Mouse (Mus musculus) limb, embryonic 11.5 days (tissue): ENCODE measurements at regions not wholly inside any gene's neighbourhood (a gene's known extent, or its start where the extent isn't known, plus 50 kb on each side); places are given as distances from the start of the nearest gene placed in this dataset.

Source experiments
- ATAC-seq: fragments of 200-750 bp; cut with Nextera tagmentation; 2 replicates; pipeline ENCODE4 v1.8.0; 2017; ENCODE audit warnings: low read depth; ENCODE audit not compliant: insufficient number of reproducible peaks, low FRiP score, low TSS enrichment
- DNase-seq: peaks from one replicate; pipeline ENCODE4 v3.0.0-alpha.2; 2015; ENCODE audit warnings: low spot score
- H3K27ac ChIP-seq: fragments of 300-500 bp; sonication (generic); replicated peaks from 2 replicates; pipeline ENCODE4 v1.5.1; 2014; ENCODE audit warnings: low read depth, mild to moderate bottlenecking, low read length
- H3K27me3 ChIP-seq: fragments of 300-500 bp; sonication (generic); 2 replicates; pipeline ENCODE4 v1.6.1; 2014; ENCODE audit warnings: mild to moderate bottlenecking, low read length, mixed read lengths; ENCODE audit not compliant: control insufficient read depth, insufficient read depth
- H3K36me3 ChIP-seq: fragments of 300-500 bp; sonication (generic); 2 replicates; pipeline ENCODE4 v1.6.1; 2014; ENCODE audit warnings: mild to moderate bottlenecking, low read length, moderate library complexity, mixed read lengths; ENCODE audit not compliant: control insufficient read depth, insufficient read depth
- H3K4me1 ChIP-seq: fragments of 300-500 bp; sonication (generic); 2 replicates; pipeline ENCODE4 v1.6.1; 2014; ENCODE audit warnings: low read length, mixed read lengths; ENCODE audit not compliant: control insufficient read depth, insufficient read depth
- H3K4me2 ChIP-seq: fragments of 300-500 bp; sonication (generic); 2 replicates; pipeline ENCODE4 v1.6.1; 2014; ENCODE audit warnings: low read depth, mild to moderate bottlenecking, moderate library complexity; ENCODE audit not compliant: severe bottlenecking
- H3K4me3 ChIP-seq: fragments of 300-500 bp; sonication (generic); 2 replicates; pipeline ENCODE4 v1.5.1; 2014; ENCODE audit warnings: low read depth, low read length
- H3K9ac ChIP-seq: fragments of 300-500 bp; sonication (generic); 2 replicates; pipeline ENCODE4 v1.6.1; 2014; ENCODE audit warnings: mild to moderate bottlenecking, low read length
- H3K9me3 ChIP-seq: fragments of 300-500 bp; sonication (generic); 2 replicates; pipeline ENCODE4 v1.6.1; 2016; ENCODE audit warnings: low read length; ENCODE audit not compliant: control insufficient read depth
- WGBS: fragments of 180-500 bp; shearing (Covaris S2); extraction: QIAGEN DNeasy Blood & Tissue Kit; methylation state at CpG from one replicate; pipeline ENCODE4 v1.1.7; 2014; 5-methylcytosine and 5-hydroxymethylcytosine counted together

- peak overlapping the region; percentile 82 for H3K27ac ChIP-seq
- peak overlapping the region; percentile 96 for H3K9ac ChIP-seq
- peak overlapping the region; percentile 98 for H3K4me2 ChIP-seq
- peak overlapping the region; percentile 47 for H3K4me3 ChIP-seq
- peak; percentile 23; the same call in 1 of the 2 replicates for ATAC-seq
- H3K36me3 ChIP-seq: no peaks in the 10 kb centered on the region
- WGBS: 4% methylated on average over 31 of the region's 31 CpGs
- H3K9me3 ChIP-seq: no peaks in the 10 kb centered on the region
- H3K27me3 ChIP-seq: no peaks in the 10 kb centered on the region
- DNase-seq: peak; percentile 70
- H3K4me1 ChIP-seq: peaks cover 12% of the 10 kb centered on the region
These were observed 234.4 kb downstream of the Opa1 start for GRCm38 (mm10) chr16:29813411-29814038.

DNA sequence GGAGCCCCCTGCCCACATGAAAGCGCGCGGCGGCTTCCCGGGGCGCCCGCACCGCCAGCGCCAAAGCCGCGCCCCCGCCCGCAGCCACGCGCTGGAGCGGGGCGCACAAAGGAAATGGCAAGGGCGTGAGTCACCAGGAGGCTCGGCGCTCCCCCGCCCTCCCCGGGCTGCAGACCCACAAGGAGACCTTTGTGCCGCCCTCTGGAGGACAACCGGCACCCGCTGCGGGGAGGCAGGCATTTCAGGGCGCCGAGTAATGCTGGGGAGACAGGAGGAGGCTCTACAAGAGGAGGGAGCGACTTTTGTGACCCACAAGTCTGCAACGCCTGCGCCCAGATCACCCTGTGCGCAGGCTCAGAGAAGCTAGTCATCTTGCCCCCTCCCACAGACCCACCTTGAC is 234.9 kb downstream of the Opa1 start:
- 1% methylated on average over 32 of the region's 32 CpGs for WGBS
- Histone ChIP-seq H3K9ac (peak overlapping the region; percentile 96), H3K27ac (peak overlapping the region; percentile 82), H3K4me1 (peaks cover 12% of the 10 kb centered on the region), H3K9me3 (no peaks in the 10 kb centered on the region), H3K4me3 (peak overlapping the region; percentile 47), H3K36me3 (no peaks in the 10 kb centered on the region), H3K27me3 (no peaks in the 10 kb centered on the region), H3K4me2 (peak overlapping the region; percentile 98)
- ATAC-seq (peak; percentile 80), DNase-seq (peak; percentile 85)

- DNase-seq (no peak), ATAC-seq (no peak)
- Histone ChIP-seq H3K9me3 (no peaks in the 10 kb centered on the region), H3K27me3 (no peaks in the 10 kb centered on the region), H3K27ac (peak overlapping the region; percentile 82; the same call in 1 of the 2 replicates), H3K4me3 (no peak overlapping the region), H3K4me1 (peaks cover 12% of the 10 kb centered on the region), H3K9ac (no peak overlapping the region), H3K36me3 (no peaks in the 10 kb centered on the region), H3K4me2 (peak overlapping the region; percentile 98)
- WGBS: 73% methylated on average over 2 of the region's 2 CpGs
These were observed 235.5 kb downstream of the Opa1 start for GRCm38 (mm10) chr16:29814655-29815054.

- Histone ChIP-seq H3K9me3 (no peaks in the 10 kb centered on the region), H3K27ac (no peak overlapping the region), H3K36me3 (no peaks in the 10 kb centered on the region), H3K4me2 (no peak overlapping the region), H3K4me1 (peaks cover 12% of the 10 kb centered on the region), H3K27me3 (no peaks in the 10 kb centered on the region), H3K4me3 (no peak overlapping the region), H3K9ac (no peak overlapping the region)
- WGBS: 76% methylated on average over 2 of the region's 2 CpGs
- ATAC-seq (no peak), DNase-seq (no peak)
These were observed 236.1 kb downstream of the Opa1 start for GRCm38 (mm10) chr16:29815200-29815599.

DNA sequence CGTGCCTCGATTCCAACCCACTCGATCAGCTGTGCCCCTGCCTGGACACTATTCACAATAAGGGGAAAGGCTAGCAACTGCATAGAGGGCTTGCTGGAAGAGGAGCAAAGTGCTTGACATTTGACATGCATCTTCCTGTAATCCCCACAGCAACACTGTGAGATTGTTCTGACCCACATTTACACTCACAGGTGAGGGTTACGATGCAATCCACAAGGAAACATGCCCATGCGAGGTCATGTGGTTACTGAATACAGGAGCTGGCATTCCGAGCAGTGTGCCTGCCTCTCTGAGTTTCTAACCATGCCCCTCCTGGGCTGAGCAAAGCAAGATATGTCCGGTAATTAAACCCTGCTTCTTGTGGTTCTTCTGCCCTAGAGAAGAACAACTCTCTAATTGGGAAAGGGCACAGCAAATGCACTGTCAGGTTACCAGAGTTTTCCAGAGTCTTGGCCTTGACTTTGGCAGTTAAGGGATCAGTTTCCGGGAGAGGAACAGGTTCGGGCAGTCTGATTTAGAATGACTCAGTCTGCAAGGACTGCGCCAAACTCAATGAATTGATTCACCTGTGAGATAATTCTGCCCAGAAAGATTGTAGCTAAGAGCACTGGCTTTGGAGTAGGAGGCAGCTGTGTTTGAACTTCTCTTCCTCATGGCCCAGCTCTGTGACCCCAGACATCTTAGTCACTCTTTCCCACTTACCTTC is 236.7 kb downstream of the Opa1 start:
- no peak overlapping the region for H3K4me3 ChIP-seq
- peaks cover 16% of the 10 kb centered on the region for H3K4me1 ChIP-seq
- no peaks in the 10 kb centered on the region for H3K27me3 ChIP-seq

DNA sequence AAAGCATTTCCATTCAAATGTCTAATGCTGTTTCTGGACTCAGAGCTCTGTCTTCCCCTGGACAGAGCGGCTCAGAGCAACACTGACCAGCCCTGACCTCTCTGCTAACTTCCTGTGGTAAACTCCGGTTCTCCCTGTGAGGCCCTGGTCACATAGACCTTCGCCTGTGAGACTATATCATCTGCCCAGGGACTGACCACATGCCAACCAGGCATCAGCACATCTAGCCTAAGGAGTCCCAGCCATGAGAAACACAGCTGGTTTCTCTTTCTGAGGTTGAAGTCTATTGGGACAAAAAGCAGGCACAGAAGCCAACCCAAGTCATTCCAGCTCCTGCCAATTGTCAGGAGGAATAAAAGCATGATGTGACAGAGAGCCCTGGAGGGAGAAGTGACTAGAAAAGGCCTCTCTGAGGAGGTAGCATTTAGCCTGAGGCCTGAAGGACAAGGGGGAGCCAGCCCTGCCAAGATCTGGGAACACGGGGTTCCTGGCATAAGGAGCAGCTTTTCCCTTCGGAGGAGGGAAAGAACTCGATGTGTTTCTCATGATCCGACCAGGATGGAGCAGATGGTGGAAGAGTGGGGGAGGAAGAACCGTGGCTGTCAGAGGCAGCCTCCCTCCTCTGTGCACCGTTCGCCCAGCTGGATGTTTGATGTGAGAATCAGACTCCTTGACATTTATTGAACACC is 237.7 kb downstream of the Opa1 start:
- no peaks in the 10 kb centered on the region for H3K27me3 ChIP-seq

More for the DNA sequence above, 236.7 kb downstream of the Opa1 start:
- H3K27ac ChIP-seq: no peak overlapping the region
- DNase-seq: no peak
- no peaks in the 10 kb centered on the region for H3K36me3 ChIP-seq
- 85% methylated on average over 10 of the region's 10 CpGs for WGBS
- no peaks in the 10 kb centered on the region for H3K9me3 ChIP-seq
- ATAC-seq: no peak
- H3K4me2 ChIP-seq: no peak overlapping the region
- H3K9ac ChIP-seq: no peak overlapping the region

GRCm38 (mm10) chr16:29818807-29819440 is 239.8 kb downstream of the Opa1 start:
- no peak overlapping the region for H3K9ac ChIP-seq
- no peaks in the 10 kb centered on the region for H3K36me3 ChIP-seq
- no peaks in the 10 kb centered on the region for H3K9me3 ChIP-seq
- peaks cover 13% of the 10 kb centered on the region; the same call in 1 of the 2 replicates for H3K4me1 ChIP-seq
- no peaks in the 10 kb centered on the region for H3K27me3 ChIP-seq
- no peak overlapping the region for H3K4me2 ChIP-seq
- WGBS: 77% methylated on average over 7 of the region's 7 CpGs
- H3K4me3 ChIP-seq: no peak overlapping the region
- no peak for ATAC-seq
- H3K27ac ChIP-seq: no peak overlapping the region
- no peak for DNase-seq

More for the DNA sequence above, 237.7 kb downstream of the Opa1 start:
- H3K27ac ChIP-seq: no peak overlapping the region
- H3K9ac ChIP-seq: no peak overlapping the region
- H3K4me2 ChIP-seq: no peak overlapping the region
- WGBS: 68% methylated on average over 10 of the region's 10 CpGs
- no peak for DNase-seq
- H3K9me3 ChIP-seq: no peaks in the 10 kb centered on the region
- H3K4me1 ChIP-seq: peaks cover 19% of the 10 kb centered on the region
- H3K36me3 ChIP-seq: no peaks in the 10 kb centered on the region
- ATAC-seq: no peak
- H3K4me3 ChIP-seq: no peak overlapping the region

DNA sequence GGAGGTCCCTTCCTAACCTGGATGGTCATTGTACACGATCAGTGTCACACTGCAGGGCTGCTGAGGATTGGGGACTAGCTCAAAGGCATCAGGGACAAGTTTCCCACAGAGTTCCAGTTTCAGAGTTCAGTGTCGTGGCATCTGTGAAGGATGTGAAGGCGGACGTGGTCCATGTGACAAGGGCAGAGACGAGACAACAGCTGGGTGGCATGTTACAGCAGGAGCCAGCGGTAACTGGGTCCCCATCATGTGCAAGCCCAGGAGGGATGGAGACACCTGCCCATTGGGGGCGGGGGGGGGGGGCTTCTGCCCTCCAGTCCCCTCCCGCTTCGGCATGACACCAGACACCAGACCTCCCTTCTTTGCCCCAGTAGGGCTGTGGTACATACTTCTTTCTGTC is 241.6 kb downstream of the Opa1 start:
- WGBS: 62% methylated on average over 9 of the region's 9 CpGs
- H3K4me2 ChIP-seq: no peak overlapping the region
- peaks cover 10% of the 10 kb centered on the region; the same call in 1 of the 2 replicates for H3K4me1 ChIP-seq
- H3K36me3 ChIP-seq: no peaks in the 10 kb centered on the region
- no peaks in the 10 kb centered on the region for H3K27me3 ChIP-seq
- no peak overlapping the region for H3K4me3 ChIP-seq
- H3K27ac ChIP-seq: no peak overlapping the region
- no peak overlapping the region for H3K9ac ChIP-seq
- H3K9me3 ChIP-seq: no peaks in the 10 kb centered on the region
- 0 out of 2 replicates have a peak, but pooled peaks have one; percentile 51 for ATAC-seq
- DNase-seq: no peak
